Mouse (Mus musculus) G1E (cell line): ENCODE results near the gene Tapbp.
"Not testable (repeated sequence)": the region's sequence is repeated elsewhere in the genome, so short reads cannot be mapped to it uniquely, and the experiment has no call there.

Source experiments
- CTCF ChIP-seq: IDR thresholded peaks from 2 replicates; pipeline ENCODE4 v1.5.1; 2012; ENCODE audit warnings: low read depth, low read length, inconsistent platforms, mixed read lengths
- GATA2 ChIP-seq: IDR thresholded peaks from 2 replicates; pipeline ENCODE4 v1.6.1; 2012; ENCODE audit warnings: low read depth, low read length, inconsistent platforms, borderline replicate concordance
- POLR2AphosphoS5 ChIP-seq: IDR thresholded peaks from 2 replicates; pipeline ENCODE4 v1.6.1; 2012; ENCODE audit warnings: low read depth, low read length, inconsistent platforms; ENCODE audit not compliant: insufficient replicate concordance
- TAL1 ChIP-seq: conservative IDR thresholded peaks from 2 replicates; pipeline ENCODE4 v1.6.1; 2012; ENCODE audit warnings: low read depth, low read length, inconsistent platforms, mixed read lengths

DNA sequence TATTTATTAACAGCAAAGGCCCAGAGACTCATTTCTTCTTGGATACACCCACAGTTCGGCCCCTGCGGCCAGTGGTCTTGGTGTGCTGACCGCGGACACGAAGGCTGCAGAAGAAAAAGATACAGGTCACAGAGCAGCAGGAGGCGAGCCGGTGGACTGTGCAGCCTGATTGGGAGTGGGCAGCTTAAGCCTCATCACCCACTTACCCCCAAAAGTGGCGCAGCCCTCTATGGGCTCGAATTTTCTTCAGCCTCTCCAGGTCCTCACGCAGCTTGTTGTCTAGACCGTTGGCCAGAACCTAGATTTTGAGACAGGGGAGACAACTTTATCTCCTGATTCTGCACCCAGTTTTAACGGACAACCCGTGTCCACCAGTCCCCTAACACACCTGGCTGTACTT, 36.3 kb downstream of the Tapbp start:
- TF ChIP-seq CTCF, TAL1, GATA2, POLR2AphosphoS5: not testable (repeated sequence)
